Mouse (Mus musculus) spleen, embryonic (tissue): ENCODE results near the gene Elovl5.

Experiments used
- CTCF ChIA-PET: fragments of 350-600 bp; sonication (Branson Sonifier 250); formaldehyde crosslinking; loops from one replicate; lab custom pipeline; 2022; lab: Charles Lee

Gene Elovl5

GRCm38 (mm10) chr9:77927431-77927830 lies 10.3 kb downstream of the Elovl5 start:
- CTCF ChIA-PET = no interaction called here

- CTCF ChIA-PET = interaction anchor here (0.5 to 0.6 kb wide), 2 partner anchors 30 to 501 kb away, joined by 5 to 6 read pairs; no protein-coding TSS in a partner anchor
These were observed 11.6 kb downstream of the Elovl5 start for GRCm38 (mm10) chr9:77928769-77929168.

GRCm38 (mm10) chr9:77929296-77929695 lies 12.1 kb downstream of the Elovl5 start:
- CTCF ChIA-PET = interaction anchor here (0.6 to 0.7 kb wide), 2 partner anchors 15 to 31 kb away, joined by 4 to 5 read pairs; no protein-coding TSS in a partner anchor

GRCm38 (mm10) chr9:77930036-77930859 lies 13.1 kb downstream of the Elovl5 start:
- CTCF ChIA-PET = no interaction called here

- CTCF ChIA-PET = interaction anchor here (0.7 kb wide), 1 partner anchor 125 kb away, joined by 3 read pairs; no protein-coding TSS in a partner anchor
These were observed 13.7 kb downstream of the Elovl5 start for GRCm38 (mm10) chr9:77930860-77931184.

GRCm38 (mm10) chr9:77931740-77932139 lies 14.6 kb downstream of the Elovl5 start:
- CTCF ChIA-PET = interaction anchor here (0.6 to 0.7 kb wide), 2 partner anchors 126 to 132 kb away, joined by 3 read pairs; no protein-coding TSS in a partner anchor

GRCm38 (mm10) chr9:77935818-77936611 lies 18.9 kb downstream of the Elovl5 start:
- CTCF ChIA-PET = no interaction called here

- CTCF ChIA-PET = no interaction called here
These were observed 20.7 kb downstream of the Elovl5 start for GRCm38 (mm10) chr9:77937875-77938274.

- CTCF ChIA-PET = no interaction called here
These were observed 21.8 kb downstream of the Elovl5 start for GRCm38 (mm10) chr9:77938761-77939553.

GRCm38 (mm10) chr9:77939554-77939920 lies 22.4 kb downstream of the Elovl5 start:
- CTCF ChIA-PET = no interaction called here

GRCm38 (mm10) chr9:77941058-77941457 lies 23.9 kb downstream of the Elovl5 start:
- CTCF ChIA-PET = no interaction called here

GRCm38 (mm10) chr9:77941836-77942235 lies 24.7 kb downstream of the Elovl5 start:
- CTCF ChIA-PET = no interaction called here

GRCm38 (mm10) chr9:77942411-77942810 lies 25.2 kb downstream of the Elovl5 start:
- CTCF ChIA-PET = no interaction called here

GRCm38 (mm10) chr9:77943316-77943715 lies 26.2 kb downstream of the Elovl5 start:
- CTCF ChIA-PET = no interaction called here

- CTCF ChIA-PET = no interaction called here
These were observed 27.0 kb downstream of the Elovl5 start for GRCm38 (mm10) chr9:77944195-77944594.

GRCm38 (mm10) chr9:77945792-77946666 lies 28.9 kb downstream of the Elovl5 start:
- CTCF ChIA-PET = no interaction called here

GRCm38 (mm10) chr9:77948214-77948613 lies 31.1 kb downstream of the Elovl5 start:
- CTCF ChIA-PET = no interaction called here

- CTCF ChIA-PET = no interaction called here
These were observed 32.6 kb downstream of the Elovl5 start for GRCm38 (mm10) chr9:77949753-77950268.

GRCm38 (mm10) chr9:77950841-77951475 lies 33.8 kb downstream of the Elovl5 start:
- CTCF ChIA-PET = interaction anchor here (0.5 kb wide), 1 partner anchor 118 kb away, joined by 6 read pairs; no protein-coding TSS in a partner anchor

GRCm38 (mm10) chr9:77951971-77952370 lies 34.8 kb downstream of the Elovl5 start:
- CTCF ChIA-PET = no interaction called here
